Mouse (Mus musculus) embryonic fibroblast, embryonic 13.5 days (primary cell): ENCODE data around the gene Hspa2.

ENCODE experiments used
- CTCF ChIP-seq: IDR thresholded peaks from 2 replicates; pipeline ENCODE4 v1.5.1; 2011; ENCODE audit warnings: mild to moderate bottlenecking, control low read depth, low read length, moderate library complexity, borderline replicate concordance; ENCODE audit not compliant: insufficient read depth
- POLR2A ChIP-seq: IDR thresholded peaks from 2 replicates; pipeline ENCODE4 v1.6.1; 2011; ENCODE audit warnings: low read depth, mild to moderate bottlenecking, control low read depth, low read length, moderate library complexity

DNA sequence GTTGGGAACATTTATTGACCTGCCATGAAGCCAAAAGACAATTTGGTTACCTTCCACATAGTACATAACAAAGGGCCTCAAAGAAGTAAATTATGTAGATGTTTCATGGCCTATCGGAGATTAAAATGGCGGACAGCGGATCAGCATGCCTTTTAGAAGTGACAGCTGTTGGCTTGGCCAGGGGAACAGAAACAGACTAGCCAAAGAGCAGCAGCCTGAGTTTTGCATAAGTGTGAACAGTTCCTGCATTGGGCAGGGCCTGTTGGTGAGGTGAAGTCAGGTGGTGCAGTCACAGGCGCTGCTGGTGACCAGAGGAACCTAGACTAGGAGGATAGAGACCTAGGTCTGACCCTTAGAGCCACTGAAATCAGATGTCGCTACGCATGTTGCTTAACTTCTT is 26.9 kb upstream of the Hspa2 start:
- TF ChIP-seq CTCF = no peak
- TF ChIP-seq POLR2A = no peak
